Mouse (Mus musculus): ENCODE data around the gene Qk. TPM values are rescaled to one million over a fixed set of nuclear protein-coding genes. Genes with fewer than 3 reads are reported as not detected.

Qk gene
- polyA plus RNA-seq, 1 experiment: 43.2 TPM

DNA sequence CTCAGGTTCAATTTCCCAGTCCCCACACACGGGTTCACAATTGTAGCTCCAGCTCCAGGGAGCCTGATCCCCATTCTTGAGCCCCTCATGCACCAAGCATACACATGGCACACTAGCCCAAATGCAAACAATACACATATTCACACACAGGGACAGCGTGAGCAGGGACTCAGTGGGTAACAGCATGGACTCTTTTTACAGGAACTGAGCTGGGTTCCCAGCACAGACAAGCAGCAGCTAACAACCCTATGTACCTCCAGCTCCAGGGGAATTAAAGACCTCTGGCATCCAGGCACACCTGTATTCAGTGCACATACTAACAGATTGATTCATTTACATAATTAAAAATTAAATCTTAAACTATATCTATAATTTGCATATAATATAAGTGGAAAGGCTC is 34.9 kb downstream of the Qk start:
- Histone ChIP-seq H3K27me3 (ENCODE audit: control insufficient read depth, insufficient read depth, insufficient read length) (no peaks in the 10 kb centered on the region), H3ac (ENCODE audit: control insufficient read depth, insufficient read length, low read depth) (no peak overlapping the region), H3K36me3 (ENCODE audit: control insufficient read depth, insufficient read depth) (peaks cover 35% of the 10 kb centered on the region), H3K4me3 (ENCODE audit: insufficient read depth, poor library complexity, severe bottlenecking) (no peak overlapping the region), H3K79me3 (ENCODE audit: low read depth) (peaks cover 97% of the 10 kb centered on the region), H3K79me2 (ENCODE audit: control insufficient read depth, insufficient read depth) (peaks cover 100% of the 10 kb centered on the region)
- TF ChIP-seq CEBPB (IDR thresholded peaks at IDR 0.05; ENCODE audit: low read depth) (no peak), MAX (IDR thresholded peaks at IDR 0.05) (no peak), MYOD1 (IDR thresholded peaks at IDR 0.05; ENCODE audit: control insufficient read depth, insufficient read length, low read depth) (no peak), MYOG (IDR thresholded peaks at IDR 0.05; ENCODE audit: control insufficient read depth, extremely low read depth, insufficient read length) (no peak), USF1 (IDR thresholded peaks at IDR 0.05; ENCODE audit: low read depth) (no peak), FOSL1 (IDR thresholded peaks at IDR 0.05; ENCODE audit: insufficient read depth, low read length, poor library complexity, severe bottlenecking) (no peak), CTCF (IDR thresholded peaks at IDR 0.05; ENCODE audit: control insufficient read depth, insufficient read depth, insufficient read length) (no peak)

DNA sequence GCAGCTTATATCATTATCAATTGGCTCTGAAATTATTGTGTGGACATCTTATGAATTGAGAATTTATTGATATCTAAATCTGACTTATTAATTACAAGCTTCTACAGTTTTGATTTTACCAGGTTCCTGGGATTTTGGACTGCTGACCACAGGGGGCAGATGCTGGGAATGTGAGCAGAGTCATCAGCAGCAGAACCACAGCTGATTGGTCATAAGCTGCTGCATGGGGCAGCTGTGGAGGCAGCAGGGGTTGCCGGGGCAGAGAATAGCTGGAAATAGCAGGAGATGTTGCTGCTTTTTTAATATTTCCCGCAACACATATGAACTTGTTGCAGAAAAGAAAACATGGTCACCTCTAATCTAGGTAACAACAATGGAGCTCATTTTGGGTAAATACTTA is 40.1 kb downstream of the Qk start:
- Histone ChIP-seq H3K79me2 (ENCODE audit: control insufficient read depth, insufficient read depth) (peaks cover 100% of the 10 kb centered on the region), H3K27me3 (ENCODE audit: control insufficient read depth, insufficient read depth, insufficient read length) (no peaks in the 10 kb centered on the region), H3K36me3 (ENCODE audit: control insufficient read depth, insufficient read depth) (peaks cover 58% of the 10 kb centered on the region), H3ac (ENCODE audit: control insufficient read depth, insufficient read length, low read depth) (no peak overlapping the region), H3K4me3 (ENCODE audit: insufficient read depth, poor library complexity, severe bottlenecking) (no peak overlapping the region), H3K79me3 (ENCODE audit: low read depth) (peaks cover 93% of the 10 kb centered on the region)
- no peak for TF ChIP-seq MYOD1 (IDR thresholded peaks at IDR 0.05; ENCODE audit: control insufficient read depth, insufficient read length, low read depth)
- TF ChIP-seq FOSL1 (IDR thresholded peaks at IDR 0.05; ENCODE audit: insufficient read depth, low read length, poor library complexity, severe bottlenecking): no peak
- no peak for TF ChIP-seq CEBPB (IDR thresholded peaks at IDR 0.05; ENCODE audit: low read depth)
- TF ChIP-seq MAX (IDR thresholded peaks at IDR 0.05): no peak
- no peak for TF ChIP-seq USF1 (IDR thresholded peaks at IDR 0.05; ENCODE audit: low read depth)
- TF ChIP-seq CTCF (IDR thresholded peaks at IDR 0.05; ENCODE audit: control insufficient read depth, insufficient read depth, insufficient read length): no peak
- TF ChIP-seq MYOG (IDR thresholded peaks at IDR 0.05; ENCODE audit: control insufficient read depth, extremely low read depth, insufficient read length): no peak

DNA sequence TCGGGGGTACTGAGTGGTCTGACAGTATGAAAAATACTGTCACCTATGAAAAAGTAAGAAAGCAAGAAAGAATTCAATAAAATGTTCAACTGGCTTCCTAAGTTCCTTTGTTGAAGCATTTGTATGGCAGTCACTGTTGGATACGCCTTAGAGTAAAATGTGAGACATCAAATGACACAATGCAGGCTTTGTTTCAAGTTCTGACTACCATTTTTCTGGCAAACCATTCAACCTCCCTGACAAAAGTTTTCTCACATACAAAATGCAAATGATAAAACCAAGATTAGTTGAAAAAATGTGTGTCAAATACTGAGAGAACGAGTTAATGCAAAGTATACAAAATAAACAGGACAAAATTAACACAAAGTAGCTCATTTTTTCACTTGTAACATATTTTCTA is 50.1 kb downstream of the Qk start:
- no peaks in the 10 kb centered on the region for H3K27me3 ChIP-seq (ENCODE audit: control insufficient read depth, insufficient read depth, insufficient read length)
- peaks cover 100% of the 10 kb centered on the region for H3K79me2 ChIP-seq (ENCODE audit: control insufficient read depth, insufficient read depth)
- peaks cover 79% of the 10 kb centered on the region for H3K79me3 ChIP-seq (ENCODE audit: low read depth)
- TF ChIP-seq MYOD1 (IDR thresholded peaks at IDR 0.05; ENCODE audit: control insufficient read depth, insufficient read length, low read depth): no peak
- no peak for TF ChIP-seq CEBPB (IDR thresholded peaks at IDR 0.05; ENCODE audit: low read depth)
- TF ChIP-seq FOSL1 (IDR thresholded peaks at IDR 0.05; ENCODE audit: insufficient read depth, low read length, poor library complexity, severe bottlenecking): no peak
- TF ChIP-seq CTCF (IDR thresholded peaks at IDR 0.05; ENCODE audit: control insufficient read depth, insufficient read depth, insufficient read length): no peak
- TF ChIP-seq MAX (IDR thresholded peaks at IDR 0.05): no peak
- no peak for TF ChIP-seq USF1 (IDR thresholded peaks at IDR 0.05; ENCODE audit: low read depth)
- TF ChIP-seq MYOG (IDR thresholded peaks at IDR 0.05; ENCODE audit: control insufficient read depth, extremely low read depth, insufficient read length): no peak
- H3ac ChIP-seq (ENCODE audit: control insufficient read depth, insufficient read length, low read depth): no peak overlapping the region
- peaks cover 16% of the 10 kb centered on the region for H3K36me3 ChIP-seq (ENCODE audit: control insufficient read depth, insufficient read depth)
- H3K4me3 ChIP-seq (ENCODE audit: insufficient read depth, poor library complexity, severe bottlenecking): no peak overlapping the region

DNA sequence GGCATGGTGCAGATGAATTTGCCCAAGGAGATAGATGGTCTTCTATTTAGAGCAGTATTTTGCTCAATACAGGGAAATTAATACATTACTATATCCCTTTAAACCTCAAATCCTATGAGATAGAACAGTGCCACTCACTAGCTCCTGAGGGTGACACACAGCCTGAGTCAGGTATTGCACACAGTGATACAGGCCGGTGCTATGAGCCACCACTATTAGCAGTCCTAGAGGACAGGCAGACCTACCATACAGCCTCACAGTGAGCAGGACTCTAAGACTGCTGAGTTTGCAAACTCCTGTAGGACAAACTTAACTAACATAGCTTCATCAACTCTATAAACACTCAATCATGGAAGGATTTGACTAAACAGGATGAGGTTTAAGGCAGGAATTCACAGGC is 51.2 kb downstream of the Qk start:
- TF ChIP-seq USF1 (IDR thresholded peaks at IDR 0.05; ENCODE audit: low read depth) (no peak), CTCF (IDR thresholded peaks at IDR 0.05; ENCODE audit: control insufficient read depth, insufficient read depth, insufficient read length) (no peak), CEBPB (IDR thresholded peaks at IDR 0.05; ENCODE audit: low read depth) (no peak), MAX (IDR thresholded peaks at IDR 0.05) (no peak), FOSL1 (IDR thresholded peaks at IDR 0.05; ENCODE audit: insufficient read depth, low read length, poor library complexity, severe bottlenecking) (no peak), MYOD1 (IDR thresholded peaks at IDR 0.05; ENCODE audit: control insufficient read depth, insufficient read length, low read depth) (no peak), MYOG (IDR thresholded peaks at IDR 0.05; ENCODE audit: control insufficient read depth, extremely low read depth, insufficient read length) (no peak)
- no peak overlapping the region for H3ac ChIP-seq (ENCODE audit: control insufficient read depth, insufficient read length, low read depth)
- H3K27me3 ChIP-seq (ENCODE audit: control insufficient read depth, insufficient read depth, insufficient read length): no peaks in the 10 kb centered on the region
- H3K36me3 ChIP-seq (ENCODE audit: control insufficient read depth, insufficient read depth): peaks cover 14% of the 10 kb centered on the region
- peaks cover 79% of the 10 kb centered on the region for H3K79me3 ChIP-seq (ENCODE audit: low read depth)
- H3K4me3 ChIP-seq (ENCODE audit: insufficient read depth, poor library complexity, severe bottlenecking): no peak overlapping the region
- peaks cover 100% of the 10 kb centered on the region for H3K79me2 ChIP-seq (ENCODE audit: control insufficient read depth, insufficient read depth)

DNA sequence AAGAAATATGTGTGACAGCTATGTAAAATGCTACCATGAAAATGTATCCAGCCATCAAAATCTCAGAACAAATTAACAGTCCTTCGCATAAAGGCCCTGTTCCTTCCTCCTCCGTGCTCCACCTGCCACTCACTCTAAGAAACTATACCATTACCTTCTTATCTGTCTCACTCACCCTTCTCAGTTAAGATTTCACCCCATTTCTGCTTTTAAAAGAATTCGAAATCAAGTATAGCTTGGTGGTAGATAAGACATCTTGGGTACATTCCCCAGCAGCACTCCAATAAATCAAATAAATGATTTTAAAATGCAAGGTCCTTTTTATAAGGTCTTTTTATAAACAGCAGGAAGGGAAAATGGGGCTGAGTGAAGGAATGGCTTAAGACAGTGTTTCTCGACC is 53.4 kb downstream of the Qk start:
- TF ChIP-seq MYOD1 (IDR thresholded peaks at IDR 0.05; ENCODE audit: control insufficient read depth, insufficient read length, low read depth): no peak
- no peak for TF ChIP-seq FOSL1 (IDR thresholded peaks at IDR 0.05; ENCODE audit: insufficient read depth, low read length, poor library complexity, severe bottlenecking)
- TF ChIP-seq CTCF (IDR thresholded peaks at IDR 0.05; ENCODE audit: control insufficient read depth, insufficient read depth, insufficient read length): no peak
- TF ChIP-seq MYOG (IDR thresholded peaks at IDR 0.05; ENCODE audit: control insufficient read depth, extremely low read depth, insufficient read length): no peak
- TF ChIP-seq USF1 (IDR thresholded peaks at IDR 0.05; ENCODE audit: low read depth): no peak
- TF ChIP-seq CEBPB (IDR thresholded peaks at IDR 0.05; ENCODE audit: low read depth): no peak
- no peak for TF ChIP-seq MAX (IDR thresholded peaks at IDR 0.05)
- H3K79me3 ChIP-seq (ENCODE audit: low read depth): peaks cover 74% of the 10 kb centered on the region
- no peaks in the 10 kb centered on the region for H3K27me3 ChIP-seq (ENCODE audit: control insufficient read depth, insufficient read depth, insufficient read length)
- H3K36me3 ChIP-seq (ENCODE audit: control insufficient read depth, insufficient read depth): peaks cover 6% of the 10 kb centered on the region
- no peak overlapping the region for H3ac ChIP-seq (ENCODE audit: control insufficient read depth, insufficient read length, low read depth)
- H3K79me2 ChIP-seq (ENCODE audit: control insufficient read depth, insufficient read depth): peaks cover 97% of the 10 kb centered on the region
- no peak overlapping the region for H3K4me3 ChIP-seq (ENCODE audit: insufficient read depth, poor library complexity, severe bottlenecking)
